Comparison of ENCODE assay signal across 1 mouse cellular context in genomic region chr7:126340896-126341295, GRCm38 (mm10).
TF ChIP-seq lines count a peak whose summit lies in the region.

No protein-coding gene starts in this region.

TF ChIP-seq in CH12.LX, 34 proteins besides CTCF, POLR2A, EP300 and RAD21 (continued from another document):
- no peak for TF ChIP-seq E2F4 (IDR thresholded peaks at IDR 0.05; ENCODE audit: insufficient replicate concordance, low read depth, low read length)
- no peak for TF ChIP-seq GABPA (IDR thresholded peaks at IDR 0.05; ENCODE audit: insufficient replicate concordance, low read depth, low read length)
- no peak for TF ChIP-seq CHD2 (IDR thresholded peaks at IDR 0.05; ENCODE audit: low read length)
- TF ChIP-seq SMC3 (IDR thresholded peaks at IDR 0.05; ENCODE audit: low read depth, low read length) = no peak
- no peak for TF ChIP-seq RCOR1 (conservative IDR thresholded peaks at IDR 0.05; ENCODE audit: low read depth, low read length)
- TF ChIP-seq MEF2A (IDR thresholded peaks at IDR 0.05; ENCODE audit: borderline replicate concordance, low read depth, low read length) = no peak
- TF ChIP-seq CHD1 (IDR thresholded peaks at IDR 0.05; ENCODE audit: low read depth, low read length) = no peak
- TF ChIP-seq SIN3A (IDR thresholded peaks at IDR 0.05; ENCODE audit: low read length) = peak; percentile 51; the same call in 1 of the 2 replicates
- no peak for TF ChIP-seq USF1 (IDR thresholded peaks at IDR 0.05; ENCODE audit: low read depth, low read length)
- 0 out of 2 replicates have a peak, but pooled peaks have one; percentile 44 for TF ChIP-seq IRF4 (IDR thresholded peaks at IDR 0.05; ENCODE audit: low read depth, low read length)
- no peak for TF ChIP-seq NRF1 (IDR thresholded peaks at IDR 0.05; ENCODE audit: low read depth, low read length)
- TF ChIP-seq ZKSCAN1 (IDR thresholded peaks at IDR 0.05; ENCODE audit: borderline replicate concordance, low read depth, low read length) = no peak
- TF ChIP-seq MYC (IDR thresholded peaks at IDR 0.05; ENCODE audit: low read depth, low read length) = no peak
- no peak for TF ChIP-seq KAT2A (IDR thresholded peaks at IDR 0.05; ENCODE audit: insufficient replicate concordance, low read length)
- peak; percentile 11; the same call in 1 of the 2 replicates for TF ChIP-seq BHLHE40 (IDR thresholded peaks at IDR 0.05; ENCODE audit: low read depth, low read length)
- TF ChIP-seq HCFC1 (IDR thresholded peaks at IDR 0.05; ENCODE audit: low read depth, low read length) = no peak
- TF ChIP-seq ELF1 (IDR thresholded peaks at IDR 0.05; ENCODE audit: low read depth, low read length) = no peak
- TF ChIP-seq ZC3H11A (IDR thresholded peaks at IDR 0.05; ENCODE audit: low read depth, low read length) = no peak
- peak; percentile 70 for TF ChIP-seq TCF12 (IDR thresholded peaks at IDR 0.05; ENCODE audit: low read depth, low read length)
- TF ChIP-seq JUND (conservative IDR thresholded peaks at IDR 0.05; ENCODE audit: low read depth, low read length) = no peak
- TF ChIP-seq NELFE (IDR thresholded peaks at IDR 0.05; ENCODE audit: low read depth, low read length) = no peak
- 0 out of 2 replicates have a peak, but pooled peaks have one; percentile 39 for TF ChIP-seq MAZ (IDR thresholded peaks at IDR 0.05; ENCODE audit: low read depth, low read length)
- no peak for TF ChIP-seq POLR2AphosphoS2 (IDR thresholded peaks at IDR 0.05; ENCODE audit: low read depth, low read length)
- TF ChIP-seq ZMIZ1 (IDR thresholded peaks at IDR 0.05; ENCODE audit: low read depth, low read length) = no peak
